Mouse (Mus musculus) Patski (cell line): Measurements from ENCODE around the gene Slc7a8. TPM values are rescaled to one million over a fixed set of nuclear protein-coding genes. Genes with fewer than 3 reads are reported as not detected.

Experiments
- ATAC-seq: fragments of 100-300 bp; one replicate; pipeline ENCODE4 v1.8.0; 2021
- CTCF ChIA-PET: fragments of 350-600 bp; sonication (Branson Sonifier 250); formaldehyde crosslinking; loops from one replicate; lab custom pipeline; 2022; ENCODE audit warnings: inconsistent platforms; lab: Charles Lee
- POLR2A ChIA-PET: fragments of 350-600 bp; sonication (Branson Sonifier 250); formaldehyde crosslinking; loops from one replicate; lab custom pipeline; 2022; ENCODE audit warnings: antibody characterized with exemption, inconsistent platforms; lab: Charles Lee
- DNase-seq: peaks from one replicate; pipeline ENCODE4 v3.0.0-alpha.2; 2011; ENCODE audit warnings: low read depth, low spot score
- H3K27me3 ChIP-seq: fragments of 371-371 bp; one replicate; pipeline ENCODE4 v1.5.1; 2021
- CTCF ChIP-seq: fragments of 100-300 bp; IDR thresholded peaks from one replicate; pipeline ENCODE4 v1.5.1; 2021
- in situ Hi-C: fragments of 300-500 bp; cut with MboI; formaldehyde crosslinking; loops from 3 replicates; pipeline ENCODE4 v1.11.1; 2018; ENCODE audit warnings: low pct_unique_long_range_greater_than_20kb, mixed read lengths
- polyA plus RNA-seq: library from polyadenylated mRNA; unstranded; gene quantifications from one replicate; pipeline ENCODE4 v1.2.3, GENCODE M21; 2021

Gene Slc7a8
- polyA plus RNA-seq, 1 experiment from 2014 or later, result 0.04 TPM

- POLR2A ChIA-PET, result no interaction called here
- TF ChIP-seq CTCF, result no peak
- in situ Hi-C loops, result no loop called here
- H3K27me3 ChIP-seq, result peaks cover 9% of the 10 kb centered on the region
- no peak for ATAC-seq
- no peak for DNase-seq
- CTCF ChIA-PET, result no interaction called here
Observed at GRCm38 (mm10) chr14:54756382-54756781, 25.4 kb downstream of the Slc7a8 start.

- in situ Hi-C loops, result no loop called here
- no peak for TF ChIP-seq CTCF
- ChIA-PET POLR2A (no interaction called here), CTCF (interaction anchor here (1.0 to 1.1 kb wide), 2 partner anchors 18 to 94 kb away, joined by 3 read pairs; no protein-coding TSS in a partner anchor)
- no peak for ATAC-seq
- DNase-seq, result no peak
- peaks cover 9% of the 10 kb centered on the region for H3K27me3 ChIP-seq
Observed at GRCm38 (mm10) chr14:54754602-54755018, 27.1 kb downstream of the Slc7a8 start.

- peaks cover 8% of the 10 kb centered on the region for H3K27me3 ChIP-seq
- ChIA-PET CTCF (interaction anchor here (1.1 kb wide), 1 partner anchor 93 kb away, joined by 3 read pairs; no protein-coding TSS in a partner anchor), POLR2A (no interaction called here)
- DNase-seq, result no peak
- ATAC-seq, result no peak
- TF ChIP-seq CTCF, result no peak
- in situ Hi-C loops, result no loop called here
Observed at GRCm38 (mm10) chr14:54753986-54754601, 27.7 kb downstream of the Slc7a8 start.

DNA sequence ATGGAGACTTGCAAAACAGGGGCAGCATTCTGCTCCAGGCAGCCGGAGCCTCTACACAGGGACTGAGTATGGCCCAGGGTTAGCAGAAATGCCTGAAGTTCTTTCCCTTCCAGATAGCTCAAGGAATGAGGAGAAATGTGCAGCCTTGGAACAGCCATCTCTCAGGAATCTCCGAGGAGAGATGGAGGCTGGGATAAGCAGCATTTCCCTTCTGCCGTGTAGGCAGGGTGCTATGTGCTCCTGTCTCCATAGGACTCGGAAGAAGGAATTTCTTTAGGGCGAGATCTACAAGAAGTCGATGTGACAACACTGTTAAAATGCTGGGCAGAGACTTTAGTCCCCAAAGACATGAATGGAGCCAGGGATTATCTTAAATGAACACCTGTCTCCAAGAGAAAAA is 28.8 kb downstream of the Slc7a8 start:
- in situ Hi-C loops, result no loop called here
- ChIA-PET POLR2A (no interaction called here), CTCF (no interaction called here)
- TF ChIP-seq CTCF, result no peak
- ATAC-seq (no peak), DNase-seq (no peak)
- peaks cover 5% of the 10 kb centered on the region for H3K27me3 ChIP-seq

DNA sequence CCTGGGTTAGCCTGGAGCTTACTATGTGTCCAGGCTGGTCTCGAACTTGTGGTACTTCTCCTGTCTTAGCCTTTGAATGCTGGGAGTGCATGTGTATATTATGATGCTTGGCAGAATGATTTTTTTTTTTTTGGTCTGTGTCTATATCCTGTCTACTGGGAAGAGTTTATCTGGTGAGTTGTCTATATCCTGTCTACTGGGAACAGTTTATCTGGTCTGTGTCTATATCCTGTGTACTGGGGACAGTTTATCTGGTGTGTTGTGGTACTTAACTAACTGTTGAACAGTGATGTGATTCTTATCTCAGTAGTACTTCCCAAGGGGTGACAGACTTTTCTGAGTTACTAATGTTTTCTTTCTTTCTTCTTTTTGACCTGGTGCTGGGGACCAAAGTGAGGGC is 30.0 kb downstream of the Slc7a8 start:
- in situ Hi-C loops, result no loop called here
- no peaks in the 10 kb centered on the region for H3K27me3 ChIP-seq
- ATAC-seq, result no peak
- CTCF ChIA-PET, result no interaction called here
- DNase-seq, result no peak
- POLR2A ChIA-PET, result no interaction called here
- no peak for TF ChIP-seq CTCF

DNA sequence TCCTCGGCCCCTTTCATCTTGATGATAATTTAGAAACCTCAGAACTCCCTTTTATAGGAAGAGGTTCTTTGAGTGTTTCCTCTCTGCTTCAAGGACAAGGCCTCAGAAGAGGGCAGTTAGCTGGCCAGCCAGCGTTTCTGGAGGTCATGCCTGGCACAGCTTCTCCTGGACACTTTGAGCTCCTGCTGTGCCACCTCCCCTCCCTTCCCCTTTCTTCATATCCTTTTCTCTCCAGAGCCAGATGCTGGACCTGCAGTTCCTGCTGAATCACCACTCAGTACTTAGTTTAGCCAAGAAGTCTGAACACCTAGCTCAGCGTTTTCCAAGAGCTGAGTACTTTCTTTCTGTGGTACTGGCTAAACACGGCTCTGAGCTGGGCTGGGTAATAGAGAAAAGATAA is 32.5 kb downstream of the Slc7a8 start:
- CTCF ChIA-PET, result interaction anchor here (0.9 kb wide), 1 partner anchor 11 kb away, joined by 3 read pairs; no protein-coding TSS in a partner anchor

DNA sequence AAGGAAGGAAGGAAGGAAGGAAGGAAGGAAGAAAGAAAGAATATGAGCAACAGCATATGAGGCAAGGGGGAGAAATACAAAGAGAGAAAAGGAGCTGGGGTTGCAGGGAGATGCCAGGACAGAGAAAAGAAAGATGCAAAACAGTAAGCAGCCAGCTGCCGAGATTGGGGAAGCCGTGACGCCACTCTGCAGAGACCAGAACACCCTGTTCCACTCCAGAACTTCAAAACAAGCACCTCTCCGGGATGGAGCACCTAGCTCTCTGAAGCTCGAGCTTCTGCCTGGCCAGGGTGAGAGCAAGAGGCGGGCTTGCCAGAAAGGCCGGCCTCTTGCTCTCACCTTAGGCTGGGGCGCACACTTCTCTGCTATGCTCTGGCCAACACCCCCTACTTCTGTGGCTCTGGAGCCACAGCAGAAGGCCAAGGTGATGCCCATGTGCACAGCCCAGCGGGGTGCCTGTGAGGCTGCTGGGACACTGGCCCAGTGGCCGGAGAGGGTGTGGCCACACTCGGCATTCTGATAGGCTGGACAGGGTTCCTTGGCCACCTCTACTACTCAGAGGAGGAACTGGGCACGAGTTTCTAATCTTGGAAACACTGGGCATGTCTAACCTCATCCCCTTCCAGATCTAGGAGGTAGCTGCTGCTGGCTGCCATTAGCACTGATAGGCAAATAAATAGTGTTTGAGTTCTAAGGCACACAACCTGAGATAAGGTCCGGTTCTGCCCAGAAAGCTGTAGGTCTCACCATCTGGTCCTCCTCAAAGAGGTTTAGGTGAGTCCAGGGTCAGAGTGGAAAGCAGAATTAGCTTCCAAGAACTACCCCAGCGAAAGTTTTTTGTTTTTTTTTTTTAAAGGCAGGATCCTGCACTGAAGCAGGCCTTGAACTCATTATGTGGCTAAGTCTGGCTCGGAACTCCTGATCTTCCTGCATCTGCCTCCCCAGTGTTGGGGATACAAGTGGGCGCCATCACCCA is 33.5 kb downstream of the Slc7a8 start:
- POLR2A ChIA-PET, result no interaction called here
- H3K27me3 ChIP-seq, result no peaks in the 10 kb centered on the region
- DNase-seq, result no peak
- no peak for ATAC-seq
- CTCF ChIA-PET, result no interaction called here
- in situ Hi-C loops, result no loop called here
- no peak for TF ChIP-seq CTCF

More for the DNA sequence above, 32.5 kb downstream of the Slc7a8 start:
- ATAC-seq (no peak), DNase-seq (no peak)
- no peaks in the 10 kb centered on the region for H3K27me3 ChIP-seq
- no peak for TF ChIP-seq CTCF
- POLR2A ChIA-PET, result no interaction called here
- in situ Hi-C loops, result no loop called here

DNA sequence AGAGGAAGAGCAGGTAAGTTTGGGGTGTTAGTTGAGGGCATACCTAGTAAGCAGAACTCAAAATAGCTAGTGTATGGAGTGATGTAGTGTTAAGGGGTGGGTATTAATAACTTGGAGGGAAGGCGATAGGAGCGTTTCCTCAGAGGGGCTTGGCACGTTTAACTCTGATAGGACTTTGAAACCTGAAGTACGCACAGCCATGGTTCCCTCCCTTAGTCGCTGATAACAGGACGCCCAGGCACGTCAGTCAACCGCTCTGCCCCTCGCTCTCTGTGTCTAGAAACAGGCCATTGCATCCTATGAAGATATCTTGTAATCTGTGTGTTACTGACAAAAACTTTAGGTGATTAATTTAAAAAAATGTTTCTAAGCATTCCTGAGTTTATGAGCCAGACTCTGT is 35.7 kb downstream of the Slc7a8 start:
- ATAC-seq (no peak), DNase-seq (no peak)
- POLR2A ChIA-PET, result no interaction called here
- in situ Hi-C loops, result no loop called here
- TF ChIP-seq CTCF, result no peak
- CTCF ChIA-PET, result no interaction called here
- peaks cover 6% of the 10 kb centered on the region for H3K27me3 ChIP-seq

DNA sequence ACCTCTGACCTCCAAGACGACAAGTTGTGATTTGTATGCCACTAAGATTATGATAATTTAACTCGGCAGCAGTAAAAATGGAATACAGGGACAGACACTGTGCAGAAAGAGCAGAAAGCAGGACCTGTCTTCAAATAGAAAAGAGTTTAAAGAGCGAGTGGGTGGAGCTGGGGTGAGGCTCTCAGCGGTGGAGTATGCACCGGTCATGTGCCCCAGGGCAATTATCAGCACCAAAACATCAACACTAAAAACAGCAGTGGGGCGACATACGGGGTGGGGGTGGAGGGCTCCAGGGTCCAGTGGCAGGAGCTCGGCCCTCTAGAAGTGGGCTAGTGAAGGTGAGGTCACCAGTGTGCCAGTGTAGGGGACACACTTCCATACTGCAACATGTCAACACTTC is 37.3 kb downstream of the Slc7a8 start:
- in situ Hi-C loops, result no loop called here
- DNase-seq, result no peak
- no peak for ATAC-seq
- POLR2A ChIA-PET, result no interaction called here
- CTCF ChIA-PET, result no interaction called here
- TF ChIP-seq CTCF, result no peak
- H3K27me3 ChIP-seq, result peaks cover 6% of the 10 kb centered on the region

DNA sequence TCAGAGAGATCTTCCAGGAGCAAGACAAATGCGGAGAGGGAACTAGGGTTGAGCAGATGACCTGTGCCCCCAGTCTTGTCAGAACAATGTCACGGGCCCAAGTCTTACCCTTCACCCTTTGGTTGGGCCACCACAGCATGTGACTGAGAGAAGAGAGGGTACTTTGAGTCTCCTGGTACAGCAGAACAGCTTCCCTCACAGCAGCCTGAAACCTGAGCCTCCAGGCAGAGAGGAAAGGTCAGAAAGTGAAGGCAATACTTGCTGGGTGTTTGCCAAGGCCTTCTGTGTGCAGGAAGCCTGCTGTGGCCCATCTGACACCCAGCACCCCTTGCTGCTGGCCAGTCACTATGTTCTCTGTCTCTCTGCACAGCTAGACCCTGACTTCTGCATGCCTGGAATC is 39.4 kb downstream of the Slc7a8 start:
- TF ChIP-seq CTCF, result no peak
- ATAC-seq, result no peak
- no peak for DNase-seq
- POLR2A ChIA-PET, result no interaction called here
- CTCF ChIA-PET, result no interaction called here
- in situ Hi-C loops, result no loop called here
- H3K27me3 ChIP-seq, result peaks cover 6% of the 10 kb centered on the region

DNA sequence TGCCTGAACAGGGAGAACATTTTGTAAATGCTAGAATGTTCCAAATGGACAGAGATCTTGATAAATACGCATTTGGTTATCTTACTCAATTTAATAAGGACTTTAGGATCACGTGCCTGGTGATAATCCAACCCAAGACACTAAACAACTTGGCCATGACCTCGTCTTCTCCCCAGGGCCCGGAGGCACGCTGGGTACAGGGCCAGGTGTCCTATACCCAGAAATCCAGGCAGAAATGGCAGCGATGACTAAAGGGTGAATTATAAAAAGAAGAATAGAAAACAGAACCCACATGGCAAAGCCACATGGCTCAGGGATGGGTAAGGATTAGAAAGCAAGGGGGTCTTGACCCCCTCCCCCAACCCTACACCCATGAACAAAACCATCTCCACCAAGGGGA is 40.0 kb downstream of the Slc7a8 start:
- no peak for ATAC-seq
- CTCF ChIA-PET, result no interaction called here
- TF ChIP-seq CTCF, result no peak
- H3K27me3 ChIP-seq, result peaks cover 6% of the 10 kb centered on the region
- POLR2A ChIA-PET, result no interaction called here
- in situ Hi-C loops, result no loop called here
- no peak for DNase-seq
